Mouse (Mus musculus) cerebellum, postnatal 4 days (tissue): ENCODE data around the gene Pet2.

Source experiments
- DNase-seq, 2 experiments: peaks; one replicate each; pipeline ENCODE4 v3.0.0; 2022; ENCODE audit warnings: low spot score in 2 of 2, mixed read lengths in 1 of 2

Gene Pet2

DNA sequence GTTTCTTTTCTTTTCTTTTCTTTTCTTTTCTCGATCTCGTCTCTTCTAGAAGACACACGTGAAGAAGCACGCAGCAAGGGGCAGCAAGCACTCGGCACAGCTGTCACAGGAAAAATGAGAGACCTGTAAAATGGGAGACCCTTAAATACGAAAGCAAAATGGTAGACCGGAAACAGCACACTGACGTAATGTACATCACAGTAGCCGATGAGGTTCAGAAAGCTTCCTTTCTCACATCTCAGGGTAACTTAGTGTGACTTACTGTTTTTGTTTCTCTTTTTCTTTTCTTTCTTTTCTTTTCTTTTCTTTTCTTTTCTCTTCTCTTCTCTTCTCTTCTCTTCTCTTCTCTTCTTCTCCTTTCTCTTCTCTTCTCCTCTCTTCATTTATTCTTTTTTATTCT, at the start of gene Pet2:
TSS of gene Pet2 (minus strand) at position 101 of the 400 bp plus-strand sequence.
- DNase-seq, result no peak
